23 mouse cellular contexts compared by ENCODE assay signal in genomic region chr14:25822584-25822983, GRCm38 (mm10).
"Had no signal": no experiment of that assay in that cellular context is flagged by ENCODE, and none has a peak within 500 bp of the region (broad histone marks: within the 10 kb centered on the region; RNA-seq: fewer than 3 reads in every experiment).

No protein-coding gene starts in this region.

- H3K4me2 ChIP-seq: intestine, embryonic 15.5 days; limb, embryonic 13.5 days; liver, embryonic 12.5 days; liver, embryonic 15.5 days; lung, embryonic 15.5 days; midbrain, embryonic 15.5 days; neural tube, embryonic 12.5 days; neural tube, embryonic 15.5 days had no signal

- ATAC-seq: intestine, embryonic 15.5 days; liver, embryonic 12.5 days; midbrain, embryonic 15.5 days had no signal

- H3K27me3 ChIP-seq: intestine, embryonic 15.5 days; limb, embryonic 13.5 days; lung, embryonic 15.5 days; midbrain, embryonic 15.5 days; neural tube, embryonic 12.5 days had no signal

- H3K4me1 ChIP-seq: limb, embryonic 10.5 days; liver, embryonic 12.5 days; liver, embryonic 15.5 days; megakaryocyte, embryonic 14.5 days; midbrain, embryonic 15.5 days; neural tube, embryonic 12.5 days had no signal

- H3K9me3 ChIP-seq: intestine, embryonic 15.5 days; limb, embryonic 10.5 days; limb, embryonic 13.5 days; liver, embryonic 12.5 days; liver, embryonic 15.5 days; lung, embryonic 15.5 days; midbrain, embryonic 10.5 days; midbrain, embryonic 15.5 days; neural tube, embryonic 12.5 days; neural tube, embryonic 15.5 days had no signal

- DNase-seq: kidney, adult 2 months; kidney, postnatal 14 days; kidney, postnatal 4 days; layer of hippocampus, postnatal 36 days; liver; lung, adult 18-20 months; lung, postnatal 10 days; lung, postnatal 36 days; right cerebral cortex, adult 18-20 months; right cerebral cortex, postnatal 14 days; right cerebral cortex, postnatal 4 days; thymus, postnatal 25 days had no signal

- H3K36me3 ChIP-seq: intestine, embryonic 15.5 days; limb, embryonic 10.5 days; limb, embryonic 13.5 days; liver, embryonic 12.5 days; liver, embryonic 15.5 days; lung, embryonic 15.5 days; midbrain, embryonic 10.5 days; midbrain, embryonic 15.5 days; neural tube, embryonic 12.5 days; neural tube, embryonic 15.5 days had no signal

- H3K27ac ChIP-seq: intestine, embryonic 15.5 days; limb, embryonic 10.5 days; limb, embryonic 13.5 days; liver, embryonic 12.5 days; liver, embryonic 15.5 days; lung, embryonic 15.5 days; midbrain, embryonic 10.5 days; midbrain, embryonic 15.5 days; neural tube, embryonic 12.5 days; neural tube, embryonic 15.5 days had no signal

- H3K9ac ChIP-seq: intestine, embryonic 15.5 days; limb, embryonic 13.5 days; liver, embryonic 12.5 days; liver, embryonic 15.5 days; lung, embryonic 15.5 days; midbrain, embryonic 15.5 days; neural tube, embryonic 12.5 days; neural tube, embryonic 15.5 days had no signal

- H3K4me3 ChIP-seq: intestine, embryonic 15.5 days; limb, embryonic 10.5 days; limb, embryonic 13.5 days; liver, embryonic 12.5 days; liver, embryonic 15.5 days; lung, embryonic 15.5 days; megakaryocyte, embryonic 14.5 days; midbrain, embryonic 10.5 days; midbrain, embryonic 15.5 days; neural tube, embryonic 12.5 days; neural tube, embryonic 15.5 days had no signal
